Mouse (Mus musculus): ENCODE data around the gene Jund.

DNA sequence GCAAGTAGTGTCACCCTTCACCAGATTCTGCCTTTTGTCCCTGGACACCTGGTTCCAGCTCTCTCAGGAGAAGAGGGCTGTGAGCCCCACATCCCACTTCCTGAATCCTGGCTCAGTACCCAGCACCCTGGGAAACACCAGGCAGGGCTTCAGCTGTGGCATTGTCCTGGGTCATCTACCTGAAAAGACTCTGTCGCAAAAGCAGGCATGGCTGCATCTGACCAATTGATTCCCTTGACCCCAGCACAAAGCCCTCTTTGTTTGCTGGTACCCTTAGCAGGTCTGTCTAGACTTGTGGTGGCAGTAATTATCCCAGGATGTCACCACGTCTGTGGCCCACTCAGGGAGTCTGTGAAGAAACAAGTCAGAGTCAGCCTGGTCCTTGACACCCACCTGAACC is 43.3 kb upstream of the Jund start:
- no peak for TF ChIP-seq POLR2A (IDR thresholded peaks at IDR 0.05; ENCODE audit: borderline replicate concordance, low read depth, low read length)
- no peak for TF ChIP-seq CTCF (IDR thresholded peaks at IDR 0.05; ENCODE audit: low read depth, low read length)

Data from bone marrow macrophage, adult 2 months (primary cell).